In genomic region chr15:32494219-32494618, GRCm38 (mm10) we compare ENCODE assay signal across 18 mouse cellular contexts.
DNase-seq lines count a peak whose midpoint lies in the region.
"Had no signal": no experiment of that assay in that cellular context is flagged by ENCODE, and none has a peak within 500 bp of the region (broad histone marks: within the 10 kb centered on the region; RNA-seq: fewer than 3 reads in every experiment).

No protein-coding gene starts in this region.

- DNase-seq in cerebellum, postnatal 14 days, result peak; percentile 18 to 21
- no peak for DNase-seq in cerebellum, postnatal 36 days
- DNase-seq in ovary, adult 18-20 months (ENCODE audit: low spot score), result peak; percentile 53
- DNase-seq in ovary, postnatal 10 days (ENCODE audit: low spot score), result no peak
- DNase-seq in adrenal gland, postnatal 25 days, result peak; percentile 8
- no peak for DNase-seq in neural tube, embryonic 10.5 days (ENCODE audit: extremely low spot score, low spot score)
- DNase-seq in embryo, embryonic 10 days (ENCODE audit: low spot score), result no peak
- DNase-seq: cerebellum, adult 2 months; gastrocnemius, adult 2 months; gastrocnemius, postnatal 36 days; kidney, adult 18-20 months; kidney, postnatal 25 days; liver, postnatal 0 days; lung, postnatal 10 days; right cerebral cortex, postnatal 25 days; spleen, adult 18-20 months; thymus, adult 2 months; thymus, postnatal 4 days had no signal

Comparison
In these comparisons a context has a peak if more than half of its experiments do, and no peak if none do; other contexts are left out.
1. DNase-seq: peak in cerebellum, postnatal 14 days (2 of 2), ovary, adult 18-20 months (single experiment) and adrenal gland, postnatal 25 days (single experiment); none in cerebellum, postnatal 36 days (0 of 2), ovary, postnatal 10 days (single experiment), neural tube, embryonic 10.5 days (single experiment) and embryo, embryonic 10 days (single experiment).